Mouse (Mus musculus) liver, embryonic 16.5 days (tissue): ENCODE results near the gene Cdnf. TPM values are rescaled to one million over a fixed set of nuclear protein-coding genes. Genes with fewer than 3 reads are reported as not detected.

Source experiments
- ATAC-seq: fragments of 200-750 bp; cut with Nextera tagmentation; 2 replicates; pipeline ENCODE4 v1.8.0; 2017; ENCODE audit warnings: low read depth, mild to moderate bottlenecking, moderate number of reproducible peaks, moderate library complexity
- H3K27ac ChIP-seq: fragments of 300-500 bp; sonication (generic); 2 replicates; pipeline ENCODE4 v1.5.1; 2014; ENCODE audit warnings: mild to moderate bottlenecking, low read length
- H3K27me3 ChIP-seq: fragments of 300-500 bp; sonication (generic); 2 replicates; pipeline ENCODE4 v1.6.1; 2014; ENCODE audit warnings: low read depth, low read length, mixed read lengths; ENCODE audit not compliant: control insufficient read depth, insufficient read depth
- H3K36me3 ChIP-seq: fragments of 300-500 bp; sonication (generic); 2 replicates; pipeline ENCODE4 v1.6.1; 2014; ENCODE audit warnings: mild to moderate bottlenecking; ENCODE audit not compliant: control insufficient read depth, insufficient read depth
- H3K4me1 ChIP-seq: fragments of 300-500 bp; sonication (generic); 2 replicates; pipeline ENCODE4 v1.6.1; 2014; ENCODE audit warnings: low read depth, low read length, mixed read lengths; ENCODE audit not compliant: control insufficient read depth
- H3K4me2 ChIP-seq: fragments of 300-500 bp; sonication (generic); 2 replicates; pipeline ENCODE4 v1.6.1; 2014; ENCODE audit warnings: low read depth, low read length, mixed read lengths
- H3K4me3 ChIP-seq: fragments of 300-500 bp; sonication (generic); 2 replicates; pipeline ENCODE4 v1.5.1; 2014; ENCODE audit warnings: low read depth, mild to moderate bottlenecking, low read length
- H3K9ac ChIP-seq: fragments of 300-500 bp; sonication (generic); 2 replicates; pipeline ENCODE4 v1.6.1; 2014; ENCODE audit warnings: low read depth, low read length
- H3K9me3 ChIP-seq: fragments of 300-500 bp; sonication (generic); replicated peaks from 2 replicates; pipeline ENCODE4 v1.6.1; 2016; ENCODE audit warnings: low read length; ENCODE audit not compliant: control insufficient read depth
- WGBS: fragments of 180-500 bp; shearing (Covaris S2); extraction: QIAGEN DNeasy Blood & Tissue Kit; methylation state at CpG from one replicate; pipeline ENCODE4 v1.1.7; 2014; ENCODE audit not compliant: insufficient replicate concordance; 5-methylcytosine and 5-hydroxymethylcytosine counted together
- polyA plus RNA-seq: library from polyadenylated mRNA; unstranded; fragments of >200 nt; fragmentation: Nextera tagmentation; extraction: Ambion mirVana; gene quantifications from 2 replicates; pipeline ENCODE4 v1.2.1, GENCODE M21; 2015

The Cdnf gene
- polyA plus RNA-seq, 1 experiment from 2014 or later, result 0.09 TPM

- no peaks in the 10 kb centered on the region for H3K36me3 ChIP-seq
- H3K4me3 ChIP-seq, result no peak overlapping the region
- H3K27me3 ChIP-seq, result no peaks in the 10 kb centered on the region
- ATAC-seq, result no peak
- H3K27ac ChIP-seq, result no peak overlapping the region
- H3K4me2 ChIP-seq, result no peak overlapping the region
- 66% methylated on average over 11 of the region's 11 CpGs for WGBS
- H3K4me1 ChIP-seq, result no peaks in the 10 kb centered on the region
- no peaks in the 10 kb centered on the region for H3K9me3 ChIP-seq
- H3K9ac ChIP-seq, result no peak overlapping the region
Observed at GRCm38 (mm10) chr2:3570606-3571005, 57.8 kb downstream of the Cdnf start.

GRCm38 (mm10) chr2:3573883-3574282 is 61.1 kb downstream of the Cdnf start:
- Histone ChIP-seq H3K36me3 (no peaks in the 10 kb centered on the region), H3K9ac (no peak overlapping the region), H3K9me3 (no peaks in the 10 kb centered on the region), H3K4me2 (no peak overlapping the region), H3K4me1 (no peaks in the 10 kb centered on the region), H3K27ac (no peak overlapping the region), H3K4me3 (no peak overlapping the region), H3K27me3 (no peaks in the 10 kb centered on the region)
- 29% methylated on average over 7 of the region's 7 CpGs for WGBS
- ATAC-seq, result no peak

GRCm38 (mm10) chr2:3575140-3575539 is 62.3 kb downstream of the Cdnf start:
- H3K27ac ChIP-seq, result no peak overlapping the region
- no peak overlapping the region for H3K4me3 ChIP-seq
- H3K4me1 ChIP-seq, result no peaks in the 10 kb centered on the region
- no peaks in the 10 kb centered on the region for H3K36me3 ChIP-seq
- H3K9me3 ChIP-seq, result no peaks in the 10 kb centered on the region
- WGBS, result 71% methylated on average over 1 of the region's 1 CpGs
- ATAC-seq, result no peak
- no peaks in the 10 kb centered on the region for H3K27me3 ChIP-seq
- H3K4me2 ChIP-seq, result no peak overlapping the region
- H3K9ac ChIP-seq, result no peak overlapping the region

Other genes starting within 250 kb of the Cdnf start
- gene Nmt2, start 228.8 kb upstream of the Cdnf start, polyA plus RNA-seq, result 12.0 and 13.8 TPM in 2 replicates
- 7.3 and 7.4 TPM in 2 replicates for gene Rpp38, start 180.4 kb upstream of the Cdnf start, polyA plus RNA-seq
- 0.32 and 0.40 TPM in 2 replicates for gene Acbd7, start 176.9 kb upstream of the Cdnf start, polyA plus RNA-seq
- gene Olah, start 115.8 kb upstream of the Cdnf start, polyA plus RNA-seq, result not detected in 2 replicates
- gene Meig1, start 90.4 kb upstream of the Cdnf start, polyA plus RNA-seq, result not detected in 2 replicates
- gene Dclre1c, start 88.9 kb upstream of the Cdnf start, polyA plus RNA-seq, result 3.9 and 4.2 TPM in 2 replicates
- 3.7 and 4.0 TPM in 2 replicates for gene Suv39h2, start 38.0 kb upstream of the Cdnf start, polyA plus RNA-seq
- gene Gm45902, start 240 bp upstream of the Cdnf start, polyA plus RNA-seq, result 1.4 and 1.5 TPM in 2 replicates
- 51.4 and 58.6 TPM in 2 replicates for gene Hspa14, start 216 bp upstream of the Cdnf start, polyA plus RNA-seq
- 25.0 and 25.6 TPM in 2 replicates for gene Fam107b, start 57.5 kb downstream of the Cdnf start, polyA plus RNA-seq